In the genomic region with DNA sequence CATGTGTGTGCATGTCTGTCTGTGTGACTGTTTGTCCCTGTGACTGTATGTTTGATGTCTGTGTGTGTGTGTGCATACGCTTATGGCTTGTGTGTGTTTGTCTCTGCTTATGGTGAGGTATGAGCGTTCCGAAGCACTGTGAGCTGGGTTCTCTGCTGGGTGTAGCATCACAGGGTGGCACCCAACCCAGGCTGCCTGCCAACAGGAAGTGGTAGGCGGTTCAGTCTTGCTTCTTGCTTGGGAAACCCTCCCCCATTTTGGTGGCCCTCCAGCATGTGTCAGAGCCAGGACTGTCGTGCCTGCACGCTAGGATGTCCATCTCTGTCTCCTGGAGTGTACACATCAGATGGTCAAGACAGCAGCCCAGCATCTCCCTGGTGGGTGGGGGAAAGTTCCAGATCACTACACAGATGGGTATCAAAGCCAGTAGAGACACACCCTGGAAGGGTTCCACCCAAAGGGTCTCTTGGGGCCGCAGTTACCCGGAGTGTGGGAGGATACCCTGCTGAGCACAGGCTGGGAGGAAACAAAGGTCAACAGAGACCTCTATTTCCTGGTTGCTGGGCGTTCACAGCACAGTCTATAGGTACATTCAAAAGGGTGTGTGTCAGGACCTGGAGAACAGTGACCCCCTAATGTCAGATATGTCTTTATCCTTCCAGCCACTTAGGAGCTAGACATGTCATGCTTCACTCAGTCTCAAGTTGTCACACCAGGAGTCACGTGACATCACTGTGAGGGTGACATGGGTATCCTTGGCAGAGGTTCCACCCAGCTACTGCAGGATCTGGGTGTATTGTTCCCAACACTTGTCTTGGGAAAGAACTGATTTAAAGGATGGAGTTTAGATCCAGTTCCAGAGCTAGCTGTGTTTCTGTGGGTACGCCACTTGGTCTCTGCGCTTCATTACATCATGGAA, we compare ENCODE assay signal across 7 mouse cellular contexts. TPM values are rescaled to one million over a fixed set of nuclear protein-coding genes. Genes with fewer than 3 reads are reported as not detected.
DNase-seq lines count a peak whose midpoint lies in the region; ATAC-seq and TF ChIP-seq lines count a peak whose summit lies in the region.

No protein-coding gene starts in this region.

- ATAC-seq in megakaryocyte progenitor cell, adult 5-6 weeks (replicated peaks; ENCODE audit: poor library complexity) = peak; percentile 59

- H3K27ac ChIP-seq in brown adipose tissue, adult 24 weeks (replicated peaks; ENCODE audit: low read depth, low read length) = peak overlapping the region; percentile 49; the same call in 1 of the 2 replicates
- H3K27ac ChIP-seq in layer of hippocampus, adult 2 months = peak overlapping the region; percentile 73

- no peak for TF ChIP-seq CTCF in layer of hippocampus, adult 2 months (conservative IDR thresholded peaks at IDR 0.05)

- no peak overlapping the region for H3K4me3 ChIP-seq in brown adipose tissue, adult 24 weeks (ENCODE audit: insufficient read depth, low read depth, low read length)
- no peak overlapping the region for H3K4me3 ChIP-seq in layer of hippocampus, adult 2 months

- peak; percentile 67 for DNase-seq in urinary bladder, postnatal 14 days (ENCODE audit: low spot score)
- no peak for DNase-seq in urinary bladder, adult 2 months (ENCODE audit: low spot score)
- peak; percentile 65 for DNase-seq in heart, adult 8-10 months (ENCODE audit: low spot score)
- peak; percentile 81 to 90 for DNase-seq in layer of hippocampus, adult 2 months (ENCODE audit: low spot score in 2 of 2)
- peak; percentile 68 for DNase-seq in testis, postnatal 10 days (ENCODE audit: low spot score)

- H3K4me1 ChIP-seq in brown adipose tissue, adult 24 weeks (ENCODE audit: control insufficient read depth, insufficient read depth, insufficient read length, low read length) = peaks cover 23% of the 10 kb centered on the region

RNA-seq across cellular contexts. Expression of gene Sbk1, which starts 13.1 kb away (rescaled TPM):
- 2.7 and 3.7 TPM in 2 replicates for polyA plus RNA-seq in urinary bladder, adult 2 months (2012; rRNA removed)
- polyA plus RNA-seq in brown adipose tissue, adult 24 weeks (2012; ENCODE audit: insufficient read depth, insufficient read length, missing spikeins) = 53.6 and 76.7 TPM in 2 replicates
- 10 to 100 TPM; 73.6 to 99.4 (median 84.5) TPM for total RNA-seq in heart, adult 8-10 months (2022)
- total RNA-seq in layer of hippocampus, adult 2 months (2021) = 10 to 100 TPM; 71.9 to 73.3 TPM
- total RNA-seq in megakaryocyte progenitor cell, adult 5-6 weeks (2015) = 0.95 and 1.7 TPM in 2 replicates
- 1.5 and 2.0 TPM in 2 replicates for total RNA-seq in megakaryocyte progenitor cell, adult 5-6 weeks (2017)

Comparison
In these comparisons a context has a peak if more than half of its experiments do, and no peak if none do; other contexts are left out.
1. RNA of gene Sbk1, which starts 13.1 kb away (total RNA-seq): 73.6 to 99.4 TPM in heart, adult 8-10 months and 71.9 to 73.3 TPM in layer of hippocampus, adult 2 months; 0.95 to 2.0 TPM in megakaryocyte progenitor cell, adult 5-6 weeks; every median in the first group is over 10 times any median in the second.